In the genomic region with DNA sequence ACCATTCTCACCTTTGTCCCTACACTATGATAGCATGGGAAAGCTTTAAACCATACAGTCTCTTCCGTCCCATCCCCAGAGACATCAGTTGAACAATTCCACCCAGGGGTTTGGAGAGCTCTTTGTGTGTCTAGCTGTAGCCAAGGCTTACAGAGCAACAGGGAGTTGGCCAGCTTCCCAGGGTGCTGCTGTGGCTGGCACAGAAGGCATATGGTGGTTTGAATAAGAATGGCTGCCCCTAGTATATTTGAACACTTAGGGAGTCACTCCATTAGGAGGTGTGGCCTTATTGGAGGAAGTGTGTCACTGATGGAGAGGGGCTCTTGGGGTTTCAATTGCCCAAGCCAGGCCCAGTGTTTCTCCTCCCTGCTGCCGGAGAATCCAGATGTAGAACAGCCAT, we compare ENCODE assay signal across 15 mouse cellular contexts. TPM values are rescaled to one million over a fixed set of nuclear protein-coding genes. Genes with fewer than 3 reads are reported as not detected.
DNase-seq lines count a peak whose midpoint lies in the region; ATAC-seq lines count a peak whose summit lies in the region.
"Had no signal": no experiment of that assay in that cellular context is flagged by ENCODE, and none has a peak within 500 bp of the region (broad histone marks: within the 10 kb centered on the region; RNA-seq: fewer than 3 reads in every experiment).

No protein-coding gene starts in this region.

- H3K27ac ChIP-seq in hindbrain, embryonic 14.5 days, result no peak overlapping the region
- H3K27ac ChIP-seq in hindbrain, embryonic 10.5 days, result no peak overlapping the region
- H3K27ac ChIP-seq in neural tube, embryonic 13.5 days (replicated peaks), result 0 out of 2 replicates have a peak overlapping the region, but pooled peaks have one; percentile 39
- no peak overlapping the region for H3K27ac ChIP-seq in liver, embryonic 11.5 days (ENCODE audit: low read depth, low read length)
- H3K27ac ChIP-seq: midbrain, embryonic 10.5 days; neural tube, embryonic 12.5 days had no signal

- ATAC-seq in hindbrain, embryonic 14.5 days (ENCODE audit: low FRiP score), result no peak
- ATAC-seq in neural tube, embryonic 13.5 days (ENCODE audit: low read depth), result no peak
- no peak for ATAC-seq in liver, embryonic 11.5 days (replicated peaks; ENCODE audit: low FRiP score)
- ATAC-seq: intestine, embryonic 16.5 days; lung, postnatal 0 days had no signal

- H3K27me3 ChIP-seq in hindbrain, embryonic 14.5 days (ENCODE audit: control insufficient read depth, insufficient read depth, low read length), result peaks cover 4% of the 10 kb centered on the region; the same call in 1 of the 2 replicates
- H3K27me3 ChIP-seq in hindbrain, embryonic 10.5 days (ENCODE audit: insufficient read depth, poor library complexity, severe bottlenecking), result peaks cover 12% of the 10 kb centered on the region
- 0 out of 2 replicates have a peak, but pooled peaks cover 3% of the 10 kb centered on the region for H3K27me3 ChIP-seq in neural tube, embryonic 13.5 days
- no peaks in the 10 kb centered on the region for H3K27me3 ChIP-seq in liver, embryonic 11.5 days (replicated peaks; ENCODE audit: control insufficient read depth, insufficient read depth, low read length)
- H3K27me3 ChIP-seq: neural tube, embryonic 12.5 days had no signal

- H3K36me3 ChIP-seq in hindbrain, embryonic 14.5 days (replicated peaks; ENCODE audit: control insufficient read depth, insufficient read depth), result no peaks in the 10 kb centered on the region
- H3K36me3 ChIP-seq in hindbrain, embryonic 10.5 days, result no peaks in the 10 kb centered on the region
- no peaks in the 10 kb centered on the region for H3K36me3 ChIP-seq in neural tube, embryonic 13.5 days
- no peaks in the 10 kb centered on the region for H3K36me3 ChIP-seq in liver, embryonic 11.5 days (ENCODE audit: control insufficient read depth, insufficient read depth, low read length)
- H3K36me3 ChIP-seq: midbrain, embryonic 10.5 days; neural tube, embryonic 12.5 days had no signal

- H3K9ac ChIP-seq in hindbrain, embryonic 14.5 days, result no peak overlapping the region
- no peak overlapping the region for H3K9ac ChIP-seq in neural tube, embryonic 13.5 days
- no peak overlapping the region for H3K9ac ChIP-seq in liver, embryonic 11.5 days (ENCODE audit: low read depth, low read length)
- H3K9ac ChIP-seq: neural tube, embryonic 12.5 days had no signal

- WGBS in hindbrain, embryonic 14.5 days, result 76% methylated on average over 2 of the region's 2 CpGs
- 91% methylated on average over 2 of the region's 2 CpGs for WGBS in hindbrain, embryonic 10.5 days
- 61% methylated on average over 2 of the region's 2 CpGs for WGBS in neural tube, embryonic 13.5 days
- 78% methylated on average over 2 of the region's 2 CpGs for WGBS in liver, embryonic 11.5 days

- no peak overlapping the region for H3K4me2 ChIP-seq in hindbrain, embryonic 14.5 days (replicated peaks)
- H3K4me2 ChIP-seq in neural tube, embryonic 13.5 days, result no peak overlapping the region
- H3K4me2 ChIP-seq in liver, embryonic 11.5 days, result no peak overlapping the region
- H3K4me2 ChIP-seq: neural tube, embryonic 12.5 days had no signal

- peak; percentile 53 for DNase-seq in hindbrain, embryonic 14.5 days (ENCODE audit: low spot score)
- no peak for DNase-seq in hindbrain, embryonic 10.5 days (ENCODE audit: low spot score)
- DNase-seq in neural tube, embryonic 10.5 days (ENCODE audit: extremely low spot score, low spot score), result no peak
- peak; percentile 50 to 72 for DNase-seq in cerebellum, postnatal 25 days
- no peak for DNase-seq in spleen, postnatal 10 days (ENCODE audit: low spot score in 2 of 2)
- DNase-seq in liver, embryonic 11.5 days (ENCODE audit: low spot score), result no peak
- DNase-seq: kidney, postnatal 36 days had no signal

- H3K4me3 ChIP-seq in hindbrain, embryonic 14.5 days (replicated peaks; ENCODE audit: low read length), result no peak overlapping the region
- H3K4me3 ChIP-seq in hindbrain, embryonic 10.5 days, result no peak overlapping the region
- H3K4me3 ChIP-seq in neural tube, embryonic 13.5 days, result no peak overlapping the region
- H3K4me3 ChIP-seq in liver, embryonic 11.5 days (ENCODE audit: low read depth, low read length), result no peak overlapping the region
- H3K4me3 ChIP-seq: midbrain, embryonic 10.5 days; neural tube, embryonic 12.5 days had no signal

- no peaks in the 10 kb centered on the region for H3K9me3 ChIP-seq in hindbrain, embryonic 14.5 days (ENCODE audit: control insufficient read depth, low read length)
- H3K9me3 ChIP-seq in hindbrain, embryonic 10.5 days, result no peaks in the 10 kb centered on the region
- no peaks in the 10 kb centered on the region for H3K9me3 ChIP-seq in neural tube, embryonic 13.5 days
- H3K9me3 ChIP-seq in liver, embryonic 11.5 days (ENCODE audit: control insufficient read depth, low read length), result no peaks in the 10 kb centered on the region
- H3K9me3 ChIP-seq: midbrain, embryonic 10.5 days; neural tube, embryonic 12.5 days had no signal

- peaks cover 27% of the 10 kb centered on the region for H3K4me1 ChIP-seq in hindbrain, embryonic 14.5 days (replicated peaks; ENCODE audit: control insufficient read depth, insufficient read depth, low read length)
- peaks cover 13% of the 10 kb centered on the region; the same call in 1 of the 2 replicates for H3K4me1 ChIP-seq in hindbrain, embryonic 10.5 days (replicated peaks)
- peaks cover 31% of the 10 kb centered on the region for H3K4me1 ChIP-seq in neural tube, embryonic 13.5 days (replicated peaks)
- H3K4me1 ChIP-seq in liver, embryonic 11.5 days (replicated peaks; ENCODE audit: control insufficient read depth, insufficient read depth, low read length), result no peaks in the 10 kb centered on the region
- H3K4me1 ChIP-seq: neural tube, embryonic 12.5 days had no signal

RNA-seq across cellular contexts. Expression of gene Aym1, which starts 57.5 kb away (rescaled TPM):
- polyA plus RNA-seq in hindbrain, embryonic 14.5 days (2014; fragmentation: Nextera tagmentation; extraction: Ambion mirVana), result not detected in 2 replicates
- not detected in 2 replicates for polyA plus RNA-seq in hindbrain, embryonic 10.5 days (2016; fragmentation: Nextera tagmentation; extraction: Ambion mirVana)
- polyA plus RNA-seq in neural tube, embryonic 13.5 days (2015; fragmentation: Nextera tagmentation; extraction: Ambion mirVana), result not detected in 2 replicates
- not detected in 2 replicates for polyA plus RNA-seq in liver, embryonic 11.5 days (2014; fragmentation: Nextera tagmentation; extraction: Ambion mirVana)
- polyA plus RNA-seq: gonadal fat pad, adult 2 months; heart, postnatal 0 days; intestine, embryonic 16.5 days; limb, embryonic 14.5 days; lung, postnatal 0 days; midbrain, embryonic 10.5 days; neural tube, embryonic 12.5 days had no signal

Comparison
In these comparisons a context has a peak if more than half of its experiments do, and no peak if none do; other contexts are left out.
1. DNase-seq: peak in hindbrain, embryonic 14.5 days (single experiment) and cerebellum, postnatal 25 days (2 of 2); none in hindbrain, embryonic 10.5 days (single experiment), neural tube, embryonic 10.5 days (single experiment), spleen, postnatal 10 days (0 of 2) and liver, embryonic 11.5 days (single experiment).